Mouse (Mus musculus) stomach, postnatal 0 days (tissue): ENCODE results near the gene Fam160a2.

Source experiments
- CTCF ChIP-seq: IDR thresholded peaks from 2 replicates; pipeline ENCODE4 v1.5.1; 2016; ENCODE audit warnings: antibody characterized with exemption, low read depth, mild to moderate bottlenecking, moderate library complexity
- EP300 ChIP-seq: optimal IDR thresholded peaks from 2 replicates; pipeline ENCODE3; 2016; ENCODE audit warnings: antibody characterized with exemption

GRCm38 (mm10) chr7:105414385-105414784, 14.5 kb upstream of the Fam160a2 start:
- TF ChIP-seq CTCF (no peak), EP300 (no peak)
